Mouse (Mus musculus) forebrain, embryonic 14.5 days (tissue): ENCODE measurements around the gene Unk. TPM values are rescaled to one million over a fixed set of nuclear protein-coding genes. Genes with fewer than 3 reads are reported as not detected.
A peak's percentile ranks its signal among the peaks of the same experiment; 100 is the strongest.

Experiments used
- ATAC-seq: fragments of 200-750 bp; cut with Nextera tagmentation; 2 replicates; pipeline ENCODE4 v1.8.0; 2017; ENCODE audit warnings: mild to moderate bottlenecking, moderate library complexity
- DNase-seq: peaks from one replicate; pipeline ENCODE4 v3.0.0-alpha.2; 2015; ENCODE audit warnings: low spot score
- H3K27ac ChIP-seq: fragments of 300-500 bp; sonication (generic); 2 replicates; pipeline ENCODE4 v1.5.1; 2014; ENCODE audit warnings: low read depth, mild to moderate bottlenecking, control low read depth, low read length, moderate library complexity
- H3K27me3 ChIP-seq: fragments of 300-500 bp; sonication (generic); replicated peaks from 2 replicates; pipeline ENCODE4 v1.6.1; 2014; ENCODE audit warnings: low read length, control low read depth, mixed read lengths; ENCODE audit not compliant: control insufficient read depth, insufficient read depth
- H3K36me3 ChIP-seq: fragments of 300-500 bp; sonication (generic); 2 replicates; pipeline ENCODE4 v1.6.1; 2014; ENCODE audit warnings: low read length, control low read depth; ENCODE audit not compliant: control insufficient read depth, insufficient read depth
- H3K4me1 ChIP-seq: fragments of 300-500 bp; sonication (generic); 2 replicates; pipeline ENCODE4 v1.6.1; 2014; ENCODE audit warnings: antibody characterized with exemption, low read length, control low read depth; ENCODE audit not compliant: control insufficient read depth, insufficient read depth
- H3K4me2 ChIP-seq: fragments of 300-500 bp; sonication (generic); 2 replicates; pipeline ENCODE4 v1.6.1; 2014; ENCODE audit warnings: mild to moderate bottlenecking, control low read depth, low read length
- H3K4me3 ChIP-seq: fragments of 300-500 bp; sonication (generic); 2 replicates; pipeline ENCODE4 v1.5.1; 2014; ENCODE audit warnings: low read depth, low read length, control low read depth
- H3K9ac ChIP-seq: fragments of 300-500 bp; sonication (generic); 2 replicates; pipeline ENCODE4 v1.6.1; 2014; ENCODE audit warnings: mild to moderate bottlenecking, low read length, control low read depth, moderate library complexity
- H3K9me3 ChIP-seq: fragments of 300-500 bp; sonication (generic); replicated peaks from 2 replicates; pipeline ENCODE4 v1.6.1; 2016; ENCODE audit warnings: low read length, control low read depth, mixed read lengths; ENCODE audit not compliant: control insufficient read depth
- WGBS: fragments of 180-500 bp; shearing (Covaris S2); extraction: QIAGEN DNeasy Blood & Tissue Kit; methylation state at CpG from one replicate; pipeline ENCODE4 v1.1.7; 2014; 5-methylcytosine and 5-hydroxymethylcytosine counted together
- polyA plus RNA-seq: library from polyadenylated mRNA; unstranded; fragments of >200 nt; fragmentation: Nextera tagmentation; extraction: Ambion mirVana; gene quantifications from 2 replicates; pipeline ENCODE4 v1.2.1, GENCODE M21; 2014

Gene Unk
- polyA plus RNA-seq, 1 experiment from 2014 or later = 23.4 TPM

DNA sequence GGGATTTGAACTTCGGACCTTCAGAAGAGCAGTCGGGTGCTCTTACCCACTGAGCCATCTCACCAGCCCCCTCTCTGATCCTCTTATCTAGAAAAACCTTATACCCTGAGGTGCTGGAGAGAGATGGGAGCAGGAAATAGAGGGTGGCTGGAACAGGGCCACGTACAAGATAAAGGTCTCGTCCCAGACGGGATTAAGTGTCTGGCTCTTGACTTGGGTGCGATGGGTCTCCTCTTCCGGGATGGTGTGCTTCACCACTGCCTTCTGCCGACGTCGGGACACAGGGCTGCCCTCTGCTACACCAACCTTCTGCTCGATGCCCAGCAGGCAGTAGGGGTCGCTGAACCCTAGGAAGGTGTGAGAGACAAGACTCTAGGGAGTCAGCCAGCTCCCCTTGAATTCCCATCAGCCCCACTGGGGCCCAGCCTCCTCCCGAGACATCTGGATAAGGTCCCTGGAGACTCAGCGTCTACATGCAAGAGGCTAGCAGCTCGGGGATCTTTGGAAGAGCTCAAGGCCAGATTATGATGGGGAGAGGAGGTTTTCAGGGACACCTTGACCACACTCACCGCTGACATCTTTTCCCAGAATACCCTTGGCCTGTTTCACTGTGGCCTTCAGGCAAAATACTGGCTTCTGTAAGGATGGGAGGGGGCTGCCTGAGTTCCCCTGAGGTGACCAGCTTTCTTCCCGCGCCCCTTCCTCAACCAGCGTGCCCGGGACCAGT is 45.6 kb downstream of the Unk start:
- Histone ChIP-seq H3K9me3 (no peaks in the 10 kb centered on the region), H3K4me2 (no peak overlapping the region), H3K36me3 (peaks cover 23% of the 10 kb centered on the region), H3K9ac (peak overlapping the region; percentile 8; the same call in 1 of the 2 replicates), H3K27me3 (no peaks in the 10 kb centered on the region), H3K27ac (no peak overlapping the region), H3K4me1 (no peaks in the 10 kb centered on the region), H3K4me3 (no peak overlapping the region)
- DNase-seq (no peak), ATAC-seq (no peak)
- 62% methylated on average over 20 of the region's 20 CpGs for WGBS

DNA sequence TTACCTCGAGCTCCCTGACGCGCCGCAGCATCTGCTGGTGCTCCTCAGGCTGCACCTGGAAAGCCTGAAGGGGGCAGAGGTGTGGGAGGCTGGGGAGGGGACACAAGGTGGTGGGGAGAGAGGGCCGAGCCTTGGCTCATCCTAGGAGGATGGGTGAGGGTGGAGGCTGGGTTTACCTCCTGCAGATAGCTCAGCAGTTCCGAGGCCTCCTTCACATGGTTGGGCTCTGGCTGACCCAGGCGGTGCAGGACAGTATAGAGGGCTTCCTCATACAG is 46.1 kb downstream of the Unk start:
- H3K27me3 ChIP-seq = no peaks in the 10 kb centered on the region
- DNase-seq = no peak
- no peaks in the 10 kb centered on the region for H3K9me3 ChIP-seq
- H3K36me3 ChIP-seq = peaks cover 28% of the 10 kb centered on the region
- no peak overlapping the region for H3K27ac ChIP-seq
- H3K4me1 ChIP-seq = no peaks in the 10 kb centered on the region
- no peak overlapping the region for H3K4me2 ChIP-seq
- no peak overlapping the region for H3K4me3 ChIP-seq
- 63% methylated on average over 7 of the region's 7 CpGs for whole genome bisulfite sequencing
- ATAC-seq = no peak
- H3K9ac ChIP-seq = peak overlapping the region; percentile 8; the same call in 1 of the 2 replicates

DNA sequence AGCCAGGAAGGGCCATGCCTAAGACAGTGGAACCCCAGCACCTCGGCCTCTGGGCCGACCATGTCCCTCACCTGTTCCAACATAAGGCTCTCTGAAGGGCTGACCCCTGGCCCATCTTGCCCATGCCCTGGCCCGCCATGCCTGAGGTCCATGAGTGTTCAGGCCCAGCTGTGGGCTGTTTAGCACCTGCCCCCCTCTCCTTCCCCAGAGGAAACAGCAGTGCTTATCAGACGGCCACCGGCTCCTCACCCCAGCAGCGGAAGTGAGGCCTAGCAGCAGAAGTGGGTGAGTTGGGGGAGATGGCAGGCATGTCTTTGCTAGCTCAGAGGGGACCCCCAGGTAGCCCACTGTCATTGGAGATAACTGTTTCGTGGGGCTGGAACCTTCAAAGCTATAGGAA is 46.7 kb downstream of the Unk start:
- no peaks in the 10 kb centered on the region for H3K9me3 ChIP-seq
- no peak overlapping the region for H3K9ac ChIP-seq
- no peaks in the 10 kb centered on the region for H3K4me1 ChIP-seq
- H3K4me3 ChIP-seq = no peak overlapping the region
- H3K36me3 ChIP-seq = peaks cover 34% of the 10 kb centered on the region
- no peaks in the 10 kb centered on the region for H3K27me3 ChIP-seq
- 89% methylated on average over 7 of the region's 7 CpGs for WGBS
- ATAC-seq (no peak), DNase-seq (no peak)
- H3K27ac ChIP-seq = no peak overlapping the region
- no peak overlapping the region for H3K4me2 ChIP-seq

DNA sequence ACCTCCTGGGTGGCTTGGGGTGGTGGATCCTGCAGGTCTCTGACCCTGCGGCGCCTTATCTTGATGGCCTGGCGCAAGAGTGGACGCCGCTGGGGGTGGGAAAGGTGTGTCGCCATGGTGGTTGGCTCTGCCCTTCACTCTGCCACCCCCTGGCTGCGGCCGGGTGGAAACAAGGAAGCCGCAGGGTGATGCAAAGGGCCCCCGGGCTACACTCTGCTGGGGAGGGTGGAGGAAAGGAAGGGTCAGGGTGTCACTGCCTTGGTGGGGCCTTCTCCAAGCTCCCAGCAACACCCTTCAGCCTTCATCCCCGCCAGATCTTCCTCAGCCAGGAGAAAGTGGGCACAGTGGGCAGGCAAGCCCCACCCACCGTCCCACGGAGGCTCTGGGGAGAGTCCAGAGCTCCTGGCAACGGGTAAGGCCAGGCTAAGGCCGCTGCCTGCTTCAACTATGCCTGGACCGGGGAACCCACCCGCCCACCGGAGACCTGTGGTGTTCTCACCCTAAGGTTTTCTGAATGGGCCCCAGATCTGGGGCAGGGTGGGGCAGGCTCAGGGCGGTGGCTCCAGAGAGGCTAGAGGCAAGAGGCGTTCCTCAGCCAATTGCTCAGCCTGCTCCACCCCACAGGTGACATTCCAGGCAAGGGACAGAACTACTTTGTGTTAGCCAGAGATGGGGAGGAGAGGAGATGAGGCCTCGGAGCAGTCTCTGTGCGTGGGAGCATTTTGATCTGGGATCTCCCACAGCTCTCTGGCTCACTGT is 47.5 kb downstream of the Unk start, which contains the start of gene Unc13d:
Unc13d (minus strand) TSS at position 516 of the 759 bp plus-strand sequence.
- peaks cover 42% of the 10 kb centered on the region for H3K36me3 ChIP-seq
- peak within 1 kb of the TSS; percentile 43 for H3K4me2 ChIP-seq
- ATAC-seq = no peak; the same call in 1 of the 2 replicates
- H3K9ac ChIP-seq = peak within 1 kb of the TSS; percentile 51
- 74% methylated on average over 22 of the region's 22 CpGs for WGBS
- H3K4me1 ChIP-seq = no peaks in the 10 kb centered on the region
- no peak within 1 kb of the TSS for H3K27ac ChIP-seq
- no peak for DNase-seq
- H3K9me3 ChIP-seq = no peaks in the 10 kb centered on the region
- H3K27me3 ChIP-seq = no peaks in the 10 kb centered on the region
- H3K4me3 ChIP-seq = no peak within 1 kb of the TSS

DNA sequence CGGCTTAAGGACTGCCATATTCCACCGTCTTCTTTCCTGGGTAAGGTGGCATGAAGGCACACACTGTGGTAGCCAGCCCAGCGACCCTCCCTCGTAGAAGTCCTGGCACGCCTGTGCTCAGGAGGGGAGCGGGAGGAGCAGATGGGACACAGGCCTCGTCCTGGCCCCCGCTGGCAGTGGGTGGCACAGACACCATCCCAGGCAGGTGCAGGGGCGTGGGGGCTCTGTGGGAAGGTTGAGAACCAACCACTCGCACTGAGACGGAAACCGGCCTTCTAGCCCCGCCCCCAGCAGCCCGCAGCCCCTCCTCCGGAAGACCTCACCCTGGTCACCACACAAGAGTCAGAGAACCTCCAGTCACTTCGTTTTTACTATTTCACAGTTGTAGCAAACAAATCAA is 48.1 kb downstream of the Unk start:
- Histone ChIP-seq H3K4me2 (peak overlapping the region; percentile 43), H3K27ac (no peak overlapping the region), H3K9ac (peak overlapping the region; percentile 51), H3K4me1 (no peaks in the 10 kb centered on the region), H3K36me3 (peaks cover 46% of the 10 kb centered on the region), H3K4me3 (no peak overlapping the region), H3K27me3 (no peaks in the 10 kb centered on the region), H3K9me3 (no peaks in the 10 kb centered on the region)
- ATAC-seq (peak; percentile 45), DNase-seq (peak; percentile 23)
- WGBS = 17% methylated on average over 16 of the region's 16 CpGs

DNA sequence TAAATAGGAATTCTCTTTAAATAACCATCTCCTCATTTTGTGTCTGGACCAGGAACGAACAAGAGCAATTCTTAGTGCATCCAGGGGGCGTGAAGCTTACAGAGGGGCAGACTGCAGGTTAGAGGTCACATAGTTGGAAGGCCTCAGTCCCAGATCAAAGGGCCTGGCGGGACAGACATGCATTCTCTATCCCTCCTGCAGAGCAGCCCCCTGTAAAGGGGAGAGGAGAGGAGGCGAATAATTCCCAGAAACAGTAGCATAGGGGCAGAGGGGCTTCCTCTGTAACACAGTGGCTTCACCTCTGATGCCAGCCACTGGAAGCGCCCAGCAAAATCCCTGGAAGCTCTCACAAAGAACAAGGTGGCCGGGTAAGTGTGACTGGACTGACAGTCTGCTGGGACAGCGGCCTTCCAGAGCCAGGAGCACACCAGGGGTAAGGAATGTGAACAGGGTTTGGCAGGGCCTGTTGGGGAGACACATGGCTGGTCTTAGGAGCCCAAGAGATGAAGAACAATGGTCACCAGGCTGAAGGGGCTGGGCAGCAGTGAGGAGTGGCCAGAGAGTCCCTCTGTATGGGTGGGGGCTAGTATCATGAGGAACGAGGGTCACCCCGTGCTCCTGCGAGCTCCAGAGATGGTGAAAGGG is 48.7 kb downstream of the Unk start:
- peaks cover 52% of the 10 kb centered on the region for H3K36me3 ChIP-seq
- 42% methylated on average over 10 of the region's 10 CpGs for WGBS
- H3K27me3 ChIP-seq = no peaks in the 10 kb centered on the region
- H3K27ac ChIP-seq = no peak overlapping the region
- H3K9me3 ChIP-seq = no peaks in the 10 kb centered on the region
- H3K9ac ChIP-seq = no peak overlapping the region
- H3K4me2 ChIP-seq = no peak overlapping the region
- no peak for DNase-seq
- no peak overlapping the region for H3K4me3 ChIP-seq
- no peaks in the 10 kb centered on the region for H3K4me1 ChIP-seq
- ATAC-seq = no peak

DNA sequence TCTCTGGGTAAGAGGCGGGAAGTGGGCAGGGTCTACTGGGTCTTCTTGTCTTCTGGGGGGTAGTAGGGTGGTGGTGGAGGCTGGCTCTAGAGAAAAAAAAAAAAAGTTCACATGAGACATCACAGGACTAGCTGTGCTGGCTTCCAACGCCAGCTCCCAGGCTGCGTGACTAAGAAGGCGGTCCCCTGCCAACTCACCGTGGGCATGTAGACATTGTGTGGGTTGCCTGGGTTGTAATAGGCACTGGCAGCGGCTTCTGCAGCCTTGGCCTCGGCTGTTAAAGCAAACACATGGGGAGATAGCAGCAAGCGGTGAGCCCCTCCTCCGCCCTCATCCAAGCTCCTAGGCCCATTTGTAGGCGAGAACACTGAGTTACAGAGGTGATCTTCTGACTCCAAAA is 49.4 kb downstream of the Unk start:
- no peaks in the 10 kb centered on the region for H3K9me3 ChIP-seq
- peaks cover 54% of the 10 kb centered on the region for H3K36me3 ChIP-seq
- WGBS = 85% methylated on average over 10 of the region's 10 CpGs
- DNase-seq (no peak), ATAC-seq (no peak)
- H3K4me1 ChIP-seq = no peaks in the 10 kb centered on the region
- no peak overlapping the region for H3K27ac ChIP-seq
- no peaks in the 10 kb centered on the region for H3K27me3 ChIP-seq
- no peak overlapping the region for H3K4me3 ChIP-seq
- H3K4me2 ChIP-seq = no peak overlapping the region
- no peak overlapping the region for H3K9ac ChIP-seq

DNA sequence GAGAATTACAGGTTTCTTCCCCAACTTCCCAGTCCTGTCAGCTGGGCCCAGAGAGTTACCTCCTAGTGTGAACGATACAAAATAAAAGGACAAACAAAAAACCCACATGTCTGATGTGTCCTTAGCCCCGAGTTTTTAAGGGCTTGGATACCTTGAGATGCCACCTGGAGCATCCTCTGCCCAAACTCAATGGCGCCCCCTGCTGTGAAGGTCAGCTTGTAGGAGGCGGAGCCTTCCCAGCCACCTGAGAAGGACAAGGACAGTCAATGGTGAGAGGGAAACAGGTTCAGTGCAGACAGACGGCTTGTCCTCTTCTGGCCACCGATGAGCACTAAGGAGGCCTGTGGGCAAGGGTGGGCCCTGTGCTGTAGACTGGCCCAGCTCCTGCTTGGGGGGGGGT is 51.0 kb downstream of the Unk start:
- Histone ChIP-seq H3K27me3 (no peaks in the 10 kb centered on the region), H3K4me3 (no peak overlapping the region), H3K4me1 (peaks cover 9% of the 10 kb centered on the region), H3K36me3 (peaks cover 54% of the 10 kb centered on the region), H3K4me2 (no peak overlapping the region), H3K9ac (no peak overlapping the region), H3K27ac (no peak overlapping the region), H3K9me3 (no peaks in the 10 kb centered on the region)
- ATAC-seq (no peak), DNase-seq (no peak)
- WGBS = 67% methylated on average over 6 of the region's 6 CpGs
